Comparison of ENCODE assay signal across 19 mouse cellular contexts in the genomic region with DNA sequence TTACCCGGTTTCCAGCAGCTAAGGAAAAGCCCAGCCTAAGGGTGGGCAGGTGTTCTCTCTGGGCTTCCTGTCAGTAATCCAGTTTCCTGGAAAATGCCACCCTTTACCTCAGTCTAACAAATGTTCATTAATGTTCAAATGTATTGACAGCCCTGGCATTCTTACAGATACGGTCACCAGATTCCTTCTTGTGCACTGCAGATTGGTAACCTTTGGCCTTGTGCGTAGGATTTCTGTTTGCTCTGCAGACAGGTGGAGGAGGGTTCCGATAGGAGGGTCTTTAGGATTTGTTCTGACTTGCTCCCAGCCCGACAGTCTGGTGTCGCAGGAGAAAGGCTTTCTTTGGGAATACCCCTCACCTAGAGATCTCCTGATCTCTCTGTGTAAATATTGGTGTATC. TPM values are rescaled to one million over a fixed set of nuclear protein-coding genes. Genes with fewer than 3 reads are reported as not detected.
"Had no signal": no experiment of that assay in that cellular context is flagged by ENCODE, and none has a peak within 500 bp of the region (broad histone marks: within the 10 kb centered on the region; RNA-seq: fewer than 3 reads in every experiment).

No protein-coding gene starts in this region.

- H3K4me1 ChIP-seq: lung, embryonic 15.5 days had no signal

- H3K27ac ChIP-seq: layer of hippocampus, adult 2 months; limb, embryonic 13.5 days; liver, embryonic 14.5 days; lung, embryonic 15.5 days; neural tube, embryonic 15.5 days had no signal

- H3K4me3 ChIP-seq: layer of hippocampus, adult 2 months; limb, embryonic 13.5 days; lung, embryonic 15.5 days; myocyte; neural tube, embryonic 15.5 days had no signal

- DNase-seq: kidney, adult 18-20 months; kidney, postnatal 10 days; kidney, postnatal 4 days; midbrain, embryonic 14.5 days; right cerebral cortex, adult 18-20 months; right cerebral cortex, postnatal 25 days; thymus, postnatal 36 days had no signal

- H3K9me3 ChIP-seq: limb, embryonic 13.5 days; lung, embryonic 15.5 days; neural tube, embryonic 15.5 days had no signal

- H3K36me3 ChIP-seq: limb, embryonic 13.5 days; lung, embryonic 15.5 days; neural tube, embryonic 15.5 days had no signal

- H3K27me3 ChIP-seq: limb, embryonic 13.5 days; lung, embryonic 15.5 days; neural tube, embryonic 15.5 days had no signal

- H3K4me2 ChIP-seq: limb, embryonic 13.5 days; lung, embryonic 15.5 days; neural tube, embryonic 15.5 days had no signal

- H3K9ac ChIP-seq: limb, embryonic 13.5 days; liver, embryonic 14.5 days; lung, embryonic 15.5 days; neural tube, embryonic 15.5 days had no signal

RNA-seq across cellular contexts. Expression of a gene that starts 17.9 kb away (rescaled TPM):
- total RNA-seq: layer of hippocampus, adult 2 months; layer of hippocampus, postnatal 10 days had no signal
- polyA plus RNA-seq: neural tube, embryonic 11.5 days; testis, adult 2 months had no signal

RNA-seq across cellular contexts. Expression of a gene that starts 34.9 kb away (rescaled TPM):
- total RNA-seq: megakaryocyte-erythroid progenitor cell, adult 5-6 weeks had no signal

RNA-seq across cellular contexts. Expression of a gene that starts 38.7 kb away (rescaled TPM):
- total RNA-seq: layer of hippocampus, adult 2 months; layer of hippocampus, postnatal 10 days; left cerebral cortex, postnatal 36 days; megakaryocyte-erythroid progenitor cell, adult 5-6 weeks had no signal
- polyA plus RNA-seq: kidney, embryonic 14.5 days; lung, embryonic 15.5 days; midbrain, embryonic 14.5 days; neural tube, embryonic 11.5 days; neural tube, embryonic 15.5 days had no signal
